Mouse (Mus musculus): ENCODE data around the gene Smtnl1.
A peak's percentile ranks its signal among the peaks of the same experiment; 100 is the strongest.
"Not testable (repeated sequence)": the region's sequence is repeated elsewhere in the genome, so short reads cannot be mapped to it uniquely, and the experiment has no call there.

Smtnl1 gene

DNA sequence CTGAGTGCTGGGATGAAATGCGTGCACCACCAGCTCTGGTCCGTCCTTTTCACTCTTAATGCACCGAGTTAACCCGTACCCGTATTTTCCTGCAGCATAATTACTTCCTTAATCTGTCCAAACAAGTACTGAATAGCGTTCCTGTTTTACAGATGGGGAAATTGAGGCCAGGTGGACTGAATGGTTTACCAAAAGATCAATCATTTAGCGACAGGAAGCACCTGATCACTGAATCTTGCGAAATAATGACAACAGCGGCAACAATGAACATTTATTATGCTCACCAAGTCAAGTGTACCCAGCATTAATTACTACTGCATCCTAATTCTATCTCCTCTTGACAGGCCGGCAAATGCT, 16.1 kb upstream of the Smtnl1 start, which contains the start of gene Slc43a1:
TSS of gene Slc43a1 (plus strand) at position 258 of the 357 bp plus-strand sequence.
- no peak for DNase-seq (ENCODE audit: low spot score)

DNA sequence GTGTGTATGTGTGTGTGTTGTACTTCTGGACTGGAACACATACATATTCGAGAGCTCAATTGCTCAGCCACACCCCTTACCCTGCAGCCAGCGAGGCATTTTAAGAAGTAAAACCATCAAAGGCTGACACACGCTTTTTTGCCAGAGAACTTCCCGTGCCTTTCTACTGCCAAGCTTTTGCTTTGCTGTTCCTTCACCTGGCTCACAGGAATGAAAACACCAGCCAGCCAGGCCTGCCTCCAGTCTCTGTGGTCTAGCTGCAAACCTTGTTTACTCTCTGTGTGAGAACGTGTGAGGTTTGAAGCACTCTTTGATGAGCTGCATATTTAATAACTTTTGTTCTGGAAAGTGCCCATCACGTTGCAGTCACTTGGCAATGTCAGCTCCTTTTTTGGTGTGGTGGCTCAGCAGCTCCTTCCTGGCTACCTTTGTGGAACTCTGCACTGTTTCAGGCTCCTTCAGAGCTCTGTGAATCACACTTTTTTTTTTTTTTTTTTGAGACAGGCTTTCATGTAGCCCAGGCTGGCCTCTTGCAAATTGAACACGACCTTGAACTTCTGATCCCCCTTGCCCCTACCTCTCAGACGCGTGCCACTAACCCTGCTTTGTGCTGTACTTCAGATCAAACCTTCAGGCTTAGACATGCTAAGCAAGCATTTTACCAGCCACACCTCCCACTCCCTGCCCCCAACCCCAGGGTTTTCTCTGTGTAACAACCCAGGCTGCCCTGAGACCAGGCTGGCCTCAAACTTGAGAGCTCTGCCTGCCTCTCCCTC, 15.6 kb upstream of the Smtnl1 start:
- no peak for DNase-seq (ENCODE audit: low spot score)

DNA sequence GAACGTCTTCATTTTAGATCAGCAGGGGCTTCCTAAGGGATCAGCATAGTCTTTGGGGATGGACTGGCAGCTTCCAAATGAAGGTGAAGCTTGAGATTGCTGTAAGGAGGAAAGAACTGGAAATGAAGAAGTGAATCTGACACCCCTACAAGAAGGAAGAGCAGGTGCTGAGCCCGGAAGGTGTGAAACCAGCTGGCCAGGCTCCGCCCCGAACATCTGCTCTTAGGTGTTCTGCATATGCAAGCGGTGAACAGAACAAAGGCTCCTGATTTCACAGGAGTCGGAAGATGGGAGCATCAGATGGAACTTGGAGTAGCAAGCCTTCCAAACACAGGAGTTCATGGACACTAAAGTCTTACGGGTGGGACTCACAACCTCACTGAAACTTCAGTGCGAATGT, 14.7 kb upstream of the Smtnl1 start:
- DNase-seq (ENCODE audit: low spot score): peak; percentile 33

DNA sequence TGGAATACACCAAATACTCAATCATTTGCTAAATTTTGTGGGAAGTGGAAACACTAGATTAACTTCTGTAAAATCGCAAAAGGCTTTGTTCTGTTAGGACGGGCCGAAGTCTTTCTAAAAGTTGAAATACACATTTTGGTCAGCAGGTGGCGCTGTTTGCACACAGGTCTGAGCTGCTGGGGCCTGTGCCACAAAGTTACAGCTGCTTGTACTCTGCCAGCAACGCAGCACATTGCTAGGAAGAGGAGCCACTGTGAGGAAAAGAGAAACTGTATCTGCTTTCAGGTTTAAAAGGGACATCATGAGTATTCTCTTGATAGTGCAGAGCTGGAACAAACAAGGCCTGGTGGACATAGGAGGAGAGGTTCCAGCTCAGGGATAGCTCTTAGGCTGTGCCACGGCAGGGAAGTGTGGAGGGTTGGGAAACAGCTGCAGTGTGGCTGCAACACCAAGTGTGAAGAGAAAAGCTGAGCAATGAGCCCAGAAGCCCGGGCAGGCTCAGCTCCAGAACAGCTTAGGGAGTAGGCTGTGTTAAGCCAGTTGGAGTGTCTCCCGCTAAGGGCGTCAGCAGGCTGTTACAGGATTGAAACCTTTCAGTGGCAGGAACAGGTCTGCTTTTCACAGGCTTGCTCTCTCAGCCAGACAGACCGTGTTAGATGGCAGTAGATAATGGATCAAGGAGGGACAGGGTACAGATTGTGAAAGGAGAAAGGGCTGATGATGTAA, 9.4 kb upstream of the Smtnl1 start:
- peak; percentile 74 for DNase-seq (ENCODE audit: low spot score)

DNA sequence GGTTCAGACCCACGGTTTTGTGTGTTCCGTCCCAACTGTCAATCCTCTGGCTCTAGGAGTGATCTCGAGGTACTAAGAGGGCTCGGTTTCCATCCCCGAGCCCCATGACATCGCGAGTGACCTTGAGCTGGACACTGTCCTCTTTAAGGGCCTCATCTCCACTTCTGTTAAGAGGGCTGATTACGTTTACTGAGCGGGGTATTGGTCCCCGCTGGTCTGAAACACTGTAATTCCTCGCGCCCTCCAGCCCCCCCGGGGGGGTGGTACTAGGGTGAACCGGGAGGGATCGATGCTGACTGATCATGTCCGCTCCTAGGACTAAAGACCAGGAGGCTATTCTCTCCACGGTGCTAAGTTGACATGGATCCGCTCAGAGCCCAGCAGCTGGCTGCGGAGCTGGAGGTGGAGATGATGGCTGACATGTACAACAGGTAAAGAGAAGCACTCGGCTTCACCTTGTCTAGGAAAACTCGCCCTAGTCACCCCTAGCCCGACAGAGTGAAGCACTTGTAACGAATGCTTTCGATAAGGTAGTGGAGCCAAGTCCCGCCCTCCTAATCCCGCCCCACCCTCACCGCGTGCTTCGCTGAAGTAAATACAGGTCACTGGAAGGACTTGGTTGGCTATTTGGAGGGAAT, 5.0 kb upstream of the Smtnl1 start:
- peak; percentile 49 for DNase-seq (ENCODE audit: low spot score)

DNA sequence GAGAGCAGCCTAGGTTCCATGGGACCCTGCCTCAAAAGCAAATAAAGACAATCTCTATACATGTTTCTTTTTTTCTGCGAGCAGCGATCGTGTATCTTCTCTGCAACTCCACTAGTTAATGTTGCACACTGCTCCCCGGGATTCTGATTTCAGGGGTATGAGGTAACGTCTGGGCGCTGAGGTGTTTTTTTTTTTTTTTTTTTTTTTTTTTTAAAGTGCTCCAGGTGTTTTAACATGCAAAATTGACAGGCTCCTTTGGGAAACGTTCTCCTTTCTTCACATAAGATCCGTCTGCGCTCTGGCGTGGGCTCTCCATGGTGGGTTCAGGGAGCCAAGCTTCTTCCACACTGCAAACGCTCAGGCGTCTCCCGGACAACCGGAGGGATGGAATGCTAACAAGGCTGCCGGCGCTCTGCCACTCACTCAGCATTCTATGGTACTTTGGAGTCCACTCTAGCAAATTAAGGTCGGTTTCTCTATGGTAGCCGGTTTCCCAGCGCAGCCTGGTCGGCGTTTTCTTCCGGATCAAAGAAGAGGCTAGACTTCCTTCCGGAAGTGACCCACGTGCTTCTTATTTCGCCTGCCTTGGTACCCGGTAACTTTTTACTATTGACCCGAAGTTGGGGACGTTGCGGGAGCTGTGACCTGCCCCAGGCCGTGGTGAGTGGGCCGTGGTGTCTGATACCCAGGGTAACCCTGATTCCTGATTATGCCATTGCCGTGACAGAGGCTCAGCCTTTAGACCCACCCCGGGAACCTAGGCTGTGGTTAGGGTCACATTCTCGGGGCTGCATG, 4.2 kb upstream of the Smtnl1 start, which contains the start of gene Timm10:
TSS of gene Timm10 (plus strand) at position 510 of the 795 bp plus-strand sequence.
- DNase-seq (ENCODE audit: low spot score): peak; percentile 72

DNA sequence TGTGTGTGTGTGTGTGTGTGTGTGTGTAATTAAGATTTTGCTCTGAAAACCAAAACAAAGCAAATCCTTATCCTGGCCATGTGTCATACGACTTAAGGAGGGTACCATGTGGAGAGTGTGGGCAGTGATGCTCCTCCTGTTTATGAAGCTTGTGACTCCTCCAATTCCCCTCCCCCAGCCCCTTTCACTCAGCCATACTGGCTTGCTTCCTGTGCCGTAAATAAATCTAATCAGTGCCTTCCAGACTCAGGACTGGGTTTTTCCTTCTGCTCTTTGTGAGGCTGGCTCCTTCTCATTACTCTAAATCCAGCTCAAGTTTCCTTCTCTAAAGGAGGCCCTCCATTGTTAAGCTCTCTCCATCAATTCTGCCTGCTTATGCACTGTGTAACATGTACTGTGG, 785 bp upstream of the Smtnl1 start:
- no peak for DNase-seq (ENCODE audit: low spot score)

DNA sequence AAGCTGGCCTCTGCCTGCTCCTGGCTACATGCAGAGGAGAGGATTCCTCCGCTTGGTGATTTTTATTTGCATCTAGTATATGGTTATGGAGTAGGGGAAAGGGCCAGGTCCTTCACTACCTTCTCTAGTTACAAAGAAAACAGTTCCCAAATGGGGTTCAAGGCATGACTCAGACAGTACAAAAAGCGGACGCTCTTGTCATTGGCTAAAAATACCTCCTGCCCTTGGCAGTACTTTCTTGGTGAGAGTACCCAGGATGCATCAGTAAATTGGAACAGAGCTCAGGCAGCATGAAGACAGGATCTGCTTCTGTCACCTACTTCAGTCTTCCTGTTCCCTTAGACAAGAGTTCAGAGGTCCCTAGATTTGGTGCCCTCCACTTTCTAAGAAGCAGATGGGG, 2.6 kb downstream of the Smtnl1 start:
- no peak for DNase-seq (ENCODE audit: low spot score)

DNA sequence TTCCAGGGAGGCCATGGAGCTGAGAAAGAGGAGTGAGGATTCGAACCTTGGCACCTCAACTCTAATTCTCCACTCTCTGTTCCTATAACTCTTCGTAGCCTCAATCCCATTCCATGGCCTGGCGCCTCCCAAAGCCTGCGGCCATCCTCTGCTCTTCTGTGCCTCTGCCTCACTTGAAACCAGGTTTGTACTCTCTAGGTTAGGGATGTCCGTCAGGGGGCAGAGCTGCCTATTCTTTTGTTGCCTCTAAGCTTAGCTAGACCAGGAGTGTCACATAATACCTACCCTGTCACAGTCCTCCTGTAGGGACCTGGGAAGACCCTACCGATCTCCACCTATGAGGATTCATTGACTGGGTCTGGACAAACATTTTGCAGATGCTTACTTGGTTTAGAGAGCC, 9.8 kb downstream of the Smtnl1 start:
- DNase-seq (ENCODE audit: low spot score): no peak

DNA sequence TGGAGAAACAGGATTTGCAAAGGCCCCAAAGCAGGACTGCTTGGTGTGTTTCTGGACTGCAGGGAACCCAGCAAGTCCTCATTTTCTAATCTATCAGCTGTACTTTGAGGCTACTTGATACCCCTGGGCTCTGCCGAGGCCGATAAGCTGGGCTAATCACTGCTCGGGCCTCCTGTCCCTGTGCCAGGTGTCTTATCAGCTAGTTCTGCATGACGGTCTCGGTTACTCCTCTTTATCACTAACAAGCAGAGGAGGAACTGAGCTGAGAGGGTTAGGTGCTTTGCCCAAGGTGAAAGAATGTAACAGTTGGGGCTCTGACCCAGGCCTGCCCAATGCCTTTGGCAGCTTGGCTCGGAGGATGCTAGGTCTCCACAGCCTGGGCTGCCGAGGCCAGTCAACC, 10.6 kb downstream of the Smtnl1 start:
- peak; percentile 84 for DNase-seq (ENCODE audit: low spot score)

DNA sequence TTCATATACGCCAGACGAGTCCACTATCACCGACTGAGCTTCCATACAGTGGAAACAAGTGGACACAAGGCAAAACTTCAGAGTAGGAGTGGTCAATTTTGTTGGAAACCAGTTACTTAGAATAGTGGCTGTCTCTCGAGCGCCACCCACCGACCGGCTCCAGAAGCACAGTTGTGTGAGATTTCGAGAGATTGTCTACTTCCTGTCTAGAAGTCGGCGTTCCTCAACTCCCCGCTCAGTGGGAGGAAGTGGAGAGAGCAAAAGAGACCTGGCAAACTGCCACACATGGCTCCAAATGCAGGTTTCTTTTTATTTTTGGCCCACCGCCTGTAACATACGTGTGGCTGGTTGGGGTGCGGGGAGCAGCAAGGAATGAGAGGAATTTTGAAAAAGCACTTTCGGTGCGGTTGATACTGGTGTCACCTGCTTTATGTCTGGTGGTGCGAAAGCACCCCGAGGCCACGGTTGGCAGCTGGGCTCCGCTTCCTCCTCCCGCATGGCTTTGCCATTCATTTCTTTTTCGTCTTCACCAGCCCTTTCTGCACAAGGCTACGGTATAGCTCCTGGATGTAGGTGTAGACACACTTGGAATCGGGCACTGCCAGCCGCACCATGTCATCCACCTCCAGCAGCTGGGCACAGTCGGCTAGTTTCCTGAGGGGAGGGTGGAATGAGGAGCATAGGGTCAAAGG, 11.4 kb downstream of the Smtnl1 start:
- peak; percentile 85 for DNase-seq (ENCODE audit: low spot score)

DNA sequence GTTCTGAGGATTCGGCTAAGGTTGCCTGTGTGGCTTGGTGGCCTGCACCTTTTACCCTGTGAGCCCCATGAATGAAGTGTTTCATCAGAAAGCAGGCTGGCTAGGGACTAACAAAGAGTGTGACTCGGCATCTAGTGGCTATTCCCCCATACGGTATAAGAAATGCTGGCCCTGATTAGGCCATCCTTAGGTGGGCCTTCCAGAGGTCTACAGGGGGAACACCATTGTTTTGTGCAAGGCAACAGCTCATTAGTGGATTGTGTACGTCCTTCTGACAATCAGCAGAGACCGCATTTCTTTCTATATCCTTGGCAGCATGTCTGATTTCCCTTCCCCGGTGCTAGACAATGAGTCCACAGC, 11.9 kb downstream of the Smtnl1 start:
- DNase-seq (ENCODE audit: low spot score): no peak

DNA sequence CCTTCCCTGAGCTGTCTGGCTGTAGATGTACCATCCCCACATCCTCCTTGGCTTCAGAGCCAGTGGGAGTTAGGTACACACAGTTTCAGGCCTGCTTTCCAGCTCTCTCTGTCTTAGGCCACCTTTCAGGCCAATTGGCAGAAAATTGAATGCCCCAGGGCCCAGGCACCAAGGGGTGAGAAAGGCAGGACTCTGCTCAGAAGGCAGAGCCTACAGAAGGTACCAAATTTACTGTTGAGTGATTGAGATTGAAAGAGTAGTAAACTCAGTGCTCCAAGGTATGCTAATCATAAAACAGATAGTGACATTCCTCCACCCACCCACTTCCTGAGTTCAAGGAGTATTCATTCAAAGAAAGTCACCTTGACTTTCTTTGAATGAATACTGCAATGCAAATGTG, 13.1 kb downstream of the Smtnl1 start:
- DNase-seq (ENCODE audit: low spot score): no peak

DNA sequence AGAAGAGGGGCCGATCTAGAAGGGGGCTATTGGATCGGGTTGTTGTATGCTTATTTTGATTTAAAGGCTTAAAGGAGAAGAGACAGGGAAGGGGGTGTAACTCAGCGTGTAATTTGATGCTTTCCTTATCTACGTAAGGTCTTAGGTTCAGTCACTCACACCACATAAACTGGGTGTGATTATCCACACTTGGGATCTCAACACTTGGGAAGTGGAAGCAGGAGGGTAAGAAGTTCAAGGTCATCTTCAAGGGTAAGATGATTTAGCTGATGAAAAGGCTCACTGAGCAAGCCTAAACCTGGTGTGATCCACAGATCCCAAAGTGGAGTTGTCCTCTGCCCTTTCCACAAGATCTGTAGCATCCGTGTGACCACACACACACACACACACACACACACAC, 15.9 kb downstream of the Smtnl1 start:
- DNase-seq (ENCODE audit: low spot score): no peak

DNA sequence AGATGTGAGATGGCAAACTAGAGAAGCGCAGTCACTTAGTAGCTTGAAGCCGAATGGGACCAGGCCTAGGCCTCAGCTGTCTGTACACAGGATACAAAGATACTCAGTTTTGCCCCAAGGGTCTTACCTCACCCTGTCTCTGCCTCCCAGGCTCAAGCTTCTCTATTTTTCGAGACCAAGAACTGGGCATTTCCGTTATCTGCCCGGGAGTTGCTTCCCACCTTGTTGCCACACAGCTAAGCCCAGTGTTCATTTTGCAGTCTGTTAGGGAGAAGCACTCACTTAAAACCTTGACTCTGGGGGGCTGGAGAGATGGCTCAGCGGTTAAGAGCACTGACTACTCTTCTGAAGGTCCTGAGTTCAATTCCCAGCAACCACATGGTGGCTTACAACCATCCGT, 18.5 kb downstream of the Smtnl1 start:
- no peak for DNase-seq (ENCODE audit: low spot score)

DNA sequence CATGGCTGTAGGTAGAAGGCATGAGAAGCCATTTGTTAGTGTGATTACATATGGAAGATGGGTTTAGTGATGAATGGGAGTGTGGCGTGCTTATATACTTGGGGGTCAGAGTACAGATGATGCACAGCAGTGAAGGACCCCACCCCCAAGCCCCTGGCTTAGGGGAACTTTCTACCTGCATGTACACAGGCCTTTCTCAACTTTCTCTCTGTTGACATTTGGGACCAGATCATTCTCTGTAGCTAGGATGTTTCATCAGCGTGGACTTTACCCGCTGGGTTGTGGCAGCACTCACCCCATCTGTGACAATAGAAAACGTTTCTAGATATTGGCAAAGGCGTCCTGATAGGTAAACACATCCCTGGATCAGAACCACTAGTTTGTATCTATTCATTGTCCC, 21.2 kb downstream of the Smtnl1 start:
- DNase-seq (ENCODE audit: low spot score): not testable (repeated sequence)

DNA sequence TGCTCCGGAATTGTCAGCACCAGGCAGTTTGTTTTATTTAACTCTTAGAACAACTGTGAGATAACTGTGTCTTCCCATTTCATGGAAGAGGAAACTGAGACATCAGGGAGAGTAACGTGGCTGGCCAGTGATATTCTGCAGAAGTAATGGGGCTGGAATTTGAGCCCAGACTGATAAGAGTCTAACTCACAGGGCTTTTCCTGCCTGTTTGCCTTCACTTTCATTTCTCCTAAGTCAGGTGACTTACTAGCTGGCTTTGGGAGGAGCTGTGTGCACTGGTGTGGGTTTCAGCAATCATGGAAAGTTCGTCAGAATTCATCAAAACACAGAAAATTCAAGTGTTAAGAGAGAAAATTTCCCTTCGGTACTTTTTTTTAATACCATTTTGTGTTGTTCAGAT, 22.1 kb downstream of the Smtnl1 start:
- no peak for DNase-seq (ENCODE audit: low spot score)

DNA sequence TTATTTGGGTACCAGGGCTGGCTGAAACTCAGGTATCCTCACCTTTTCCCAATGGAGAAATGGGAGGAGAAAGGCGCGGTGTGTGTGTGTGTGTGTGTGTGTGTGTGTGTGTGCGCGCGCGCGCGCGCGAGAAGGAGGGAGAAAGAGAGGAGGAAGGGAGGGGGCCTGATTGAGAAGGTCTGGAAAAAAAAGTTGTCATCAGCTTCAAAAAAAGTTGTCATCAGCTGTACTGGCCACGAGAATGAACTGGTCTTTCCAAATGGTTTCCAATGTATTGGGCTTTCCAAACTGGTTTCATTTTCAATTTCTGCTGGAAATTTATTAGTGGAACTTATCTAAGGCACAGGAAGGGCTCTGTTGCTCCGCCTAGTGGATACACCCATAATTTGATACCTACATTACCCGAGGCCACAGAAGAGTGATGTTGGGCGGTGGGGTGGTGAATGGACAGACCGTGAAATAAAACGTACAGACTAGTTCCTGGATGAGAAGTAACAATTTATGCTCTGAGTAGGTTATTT, 23.4 kb downstream of the Smtnl1 start:
- peak; percentile 70 for DNase-seq (ENCODE audit: low spot score)

DNA sequence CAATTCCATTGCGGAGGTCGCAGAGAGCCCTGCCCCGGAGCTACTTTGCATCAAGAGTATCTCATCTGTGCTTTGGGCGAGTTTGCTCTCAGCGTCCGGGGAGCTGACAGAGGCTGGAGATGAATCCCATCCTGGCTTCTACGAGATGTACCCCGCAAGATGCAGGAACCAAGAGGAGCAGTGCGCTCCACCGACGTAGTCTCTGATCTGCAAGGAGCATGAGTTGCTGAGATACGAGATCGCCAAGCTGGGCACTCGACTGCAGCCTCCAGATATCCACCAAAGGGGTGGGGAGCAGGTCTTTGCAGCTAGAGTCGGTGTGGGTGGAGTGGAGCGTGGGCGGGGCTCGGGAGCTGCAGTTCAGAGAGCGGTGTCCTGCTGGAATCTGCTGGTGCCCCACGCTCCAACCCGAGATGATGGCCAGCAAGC, 23.9 kb downstream of the Smtnl1 start, which contains the start of gene Ube2l6:
TSS of gene Ube2l6 (plus strand) at position 336 of the 429 bp plus-strand sequence.
- peak; percentile 81 for DNase-seq (ENCODE audit: low spot score)

DNA sequence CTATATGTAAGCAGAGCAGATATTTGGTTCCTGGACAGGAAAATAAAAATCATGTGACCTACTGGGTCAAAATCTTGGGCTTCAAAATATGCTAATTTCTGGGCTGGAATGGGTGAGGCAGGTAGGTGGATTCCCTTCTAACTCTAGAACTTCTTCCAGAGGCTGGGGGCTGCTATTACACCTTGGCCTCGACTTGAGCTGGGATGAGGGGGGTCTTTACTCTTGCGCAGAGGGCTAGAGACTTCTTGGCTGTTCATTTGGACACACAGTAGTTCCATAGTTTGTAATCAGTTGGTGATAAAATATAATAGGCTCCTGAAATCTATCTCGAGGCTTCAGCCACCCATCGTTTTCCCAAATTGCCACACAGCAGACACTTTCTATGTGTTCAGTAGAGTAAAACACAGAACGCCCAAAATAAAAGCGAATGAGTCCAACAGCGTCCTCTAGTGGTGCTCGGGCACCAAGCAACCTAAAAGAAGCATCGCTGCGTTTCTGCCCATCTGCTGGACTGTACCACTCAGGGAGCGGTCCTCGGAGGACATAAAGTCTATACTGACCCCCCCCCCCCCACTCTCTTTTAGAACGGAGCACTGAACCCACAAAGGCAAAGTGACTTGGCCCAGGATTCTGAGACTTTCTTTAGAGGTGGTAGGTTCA, 24.5 kb downstream of the Smtnl1 start:
- peak; percentile 74 for DNase-seq (ENCODE audit: low spot score)

DNA sequence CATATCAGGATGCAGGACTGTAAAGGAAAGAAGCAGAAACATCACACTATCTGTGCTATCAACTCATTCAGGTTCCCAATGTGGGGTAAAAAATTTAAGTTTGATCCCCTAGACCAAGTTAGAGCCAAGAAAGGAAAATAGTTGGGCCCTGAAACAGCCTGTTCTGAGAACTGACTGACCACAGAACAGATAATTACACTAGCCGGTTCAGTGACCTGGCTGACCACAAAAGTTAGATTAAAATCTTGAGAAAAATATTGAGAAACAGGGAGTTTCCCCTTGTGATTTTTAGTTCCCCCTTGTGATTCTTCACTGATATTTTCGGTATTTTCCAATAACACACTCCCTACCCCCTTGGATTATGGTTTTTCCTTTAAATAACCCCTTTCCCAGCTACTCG, 28.6 kb downstream of the Smtnl1 start:
- no peak for DNase-seq (ENCODE audit: low spot score)

All from spleen, adult 12 weeks (tissue).